Mouse (Mus musculus) forebrain, embryonic 14.5 days (tissue): ENCODE measurements around the gene Tmem81. TPM values are rescaled to one million over a fixed set of nuclear protein-coding genes. Genes with fewer than 3 reads are reported as not detected.

Experiments
- ATAC-seq: fragments of 200-750 bp; cut with Nextera tagmentation; 2 replicates; pipeline ENCODE4 v1.8.0; 2017; ENCODE audit warnings: mild to moderate bottlenecking, moderate library complexity
- DNase-seq: peaks from one replicate; pipeline ENCODE4 v3.0.0-alpha.2; 2015; ENCODE audit warnings: low spot score
- H3K27ac ChIP-seq: fragments of 300-500 bp; sonication (generic); 2 replicates; pipeline ENCODE4 v1.5.1; 2014; ENCODE audit warnings: low read depth, mild to moderate bottlenecking, control low read depth, low read length, moderate library complexity
- H3K27me3 ChIP-seq: fragments of 300-500 bp; sonication (generic); replicated peaks from 2 replicates; pipeline ENCODE4 v1.6.1; 2014; ENCODE audit warnings: low read length, control low read depth, mixed read lengths; ENCODE audit not compliant: control insufficient read depth, insufficient read depth
- H3K36me3 ChIP-seq: fragments of 300-500 bp; sonication (generic); 2 replicates; pipeline ENCODE4 v1.6.1; 2014; ENCODE audit warnings: low read length, control low read depth; ENCODE audit not compliant: control insufficient read depth, insufficient read depth
- H3K4me1 ChIP-seq: fragments of 300-500 bp; sonication (generic); 2 replicates; pipeline ENCODE4 v1.6.1; 2014; ENCODE audit warnings: antibody characterized with exemption, low read length, control low read depth; ENCODE audit not compliant: control insufficient read depth, insufficient read depth
- H3K4me2 ChIP-seq: fragments of 300-500 bp; sonication (generic); 2 replicates; pipeline ENCODE4 v1.6.1; 2014; ENCODE audit warnings: mild to moderate bottlenecking, control low read depth, low read length
- H3K4me3 ChIP-seq: fragments of 300-500 bp; sonication (generic); 2 replicates; pipeline ENCODE4 v1.5.1; 2014; ENCODE audit warnings: low read depth, low read length, control low read depth
- H3K9ac ChIP-seq: fragments of 300-500 bp; sonication (generic); 2 replicates; pipeline ENCODE4 v1.6.1; 2014; ENCODE audit warnings: mild to moderate bottlenecking, low read length, control low read depth, moderate library complexity
- H3K9me3 ChIP-seq: fragments of 300-500 bp; sonication (generic); replicated peaks from 2 replicates; pipeline ENCODE4 v1.6.1; 2016; ENCODE audit warnings: low read length, control low read depth, mixed read lengths; ENCODE audit not compliant: control insufficient read depth
- WGBS: fragments of 180-500 bp; shearing (Covaris S2); extraction: QIAGEN DNeasy Blood & Tissue Kit; methylation state at CpG from one replicate; pipeline ENCODE4 v1.1.7; 2014; 5-methylcytosine and 5-hydroxymethylcytosine counted together
- polyA plus RNA-seq: library from polyadenylated mRNA; unstranded; fragments of >200 nt; fragmentation: Nextera tagmentation; extraction: Ambion mirVana; gene quantifications from 2 replicates; pipeline ENCODE4 v1.2.1, GENCODE M21; 2014

Tmem81 gene
- polyA plus RNA-seq, 1 experiment from 2014 or later, result 0.74 TPM

DNA sequence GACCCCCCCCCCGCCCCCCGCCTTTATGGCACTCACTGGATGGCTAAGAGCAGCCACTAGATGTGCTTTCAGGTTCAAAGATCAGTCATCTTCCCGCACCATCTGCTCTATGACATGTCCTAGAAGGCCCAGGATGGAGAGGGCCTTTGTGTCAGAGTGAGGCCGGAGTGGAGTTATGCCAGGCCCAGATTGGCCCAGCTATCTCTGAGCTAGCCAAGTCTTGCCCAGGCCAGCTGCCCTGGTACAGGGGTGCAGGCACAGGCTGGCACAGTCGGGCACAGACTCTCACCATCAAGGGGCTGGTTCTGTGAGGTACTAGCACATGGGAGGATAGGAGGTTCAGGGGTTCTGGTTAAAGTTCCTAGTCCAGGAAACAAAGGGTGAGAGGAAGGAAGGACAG is 31.7 kb downstream of the Tmem81 start:
- DNase-seq (no peak), ATAC-seq (no peak)
- Histone ChIP-seq H3K36me3 (peaks cover 5% of the 10 kb centered on the region; the same call in 1 of the 2 replicates), H3K27me3 (0 out of 2 replicates have a peak, but pooled peaks cover 12% of the 10 kb centered on the region), H3K9ac (no peak overlapping the region), H3K4me1 (peaks cover 5% of the 10 kb centered on the region), H3K4me2 (peak overlapping the region; percentile 69), H3K4me3 (no peak overlapping the region), H3K27ac (no peak overlapping the region), H3K9me3 (no peaks in the 10 kb centered on the region)
- WGBS, result 77% methylated on average over 5 of the region's 5 CpGs

DNA sequence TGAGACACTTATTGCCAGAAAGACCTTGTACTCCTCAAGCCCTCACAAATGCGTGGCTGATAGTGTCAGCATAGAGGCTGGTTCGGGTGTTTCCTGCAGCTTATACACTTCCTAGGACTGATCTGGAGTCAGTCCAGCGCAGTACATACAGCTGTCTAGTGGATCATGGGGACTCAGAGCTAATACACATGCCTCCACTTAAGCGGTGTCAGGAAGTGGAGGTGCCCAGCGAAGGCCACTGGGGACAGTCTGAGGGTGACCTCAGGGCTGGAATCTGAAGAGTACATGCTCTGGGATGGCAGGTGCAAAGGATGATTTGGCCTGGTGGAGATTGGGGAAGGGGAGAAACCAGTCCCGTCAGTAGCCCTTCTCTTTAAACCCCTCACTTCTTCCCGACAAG is 34.7 kb downstream of the Tmem81 start:
- no peak overlapping the region for H3K27ac ChIP-seq
- no peaks in the 10 kb centered on the region for H3K36me3 ChIP-seq
- H3K4me3 ChIP-seq, result peak overlapping the region; percentile 46
- ATAC-seq (no peak), DNase-seq (no peak)
- H3K4me2 ChIP-seq, result peak overlapping the region; percentile 69
- no peaks in the 10 kb centered on the region for H3K9me3 ChIP-seq
- H3K27me3 ChIP-seq, result 0 out of 2 replicates have a peak, but pooled peaks cover 12% of the 10 kb centered on the region
- 61% methylated on average over 7 of the region's 7 CpGs for WGBS
- no peaks in the 10 kb centered on the region; the same call in 1 of the 2 replicates for H3K4me1 ChIP-seq
- peak overlapping the region; percentile 74; the same call in 1 of the 2 replicates for H3K9ac ChIP-seq

DNA sequence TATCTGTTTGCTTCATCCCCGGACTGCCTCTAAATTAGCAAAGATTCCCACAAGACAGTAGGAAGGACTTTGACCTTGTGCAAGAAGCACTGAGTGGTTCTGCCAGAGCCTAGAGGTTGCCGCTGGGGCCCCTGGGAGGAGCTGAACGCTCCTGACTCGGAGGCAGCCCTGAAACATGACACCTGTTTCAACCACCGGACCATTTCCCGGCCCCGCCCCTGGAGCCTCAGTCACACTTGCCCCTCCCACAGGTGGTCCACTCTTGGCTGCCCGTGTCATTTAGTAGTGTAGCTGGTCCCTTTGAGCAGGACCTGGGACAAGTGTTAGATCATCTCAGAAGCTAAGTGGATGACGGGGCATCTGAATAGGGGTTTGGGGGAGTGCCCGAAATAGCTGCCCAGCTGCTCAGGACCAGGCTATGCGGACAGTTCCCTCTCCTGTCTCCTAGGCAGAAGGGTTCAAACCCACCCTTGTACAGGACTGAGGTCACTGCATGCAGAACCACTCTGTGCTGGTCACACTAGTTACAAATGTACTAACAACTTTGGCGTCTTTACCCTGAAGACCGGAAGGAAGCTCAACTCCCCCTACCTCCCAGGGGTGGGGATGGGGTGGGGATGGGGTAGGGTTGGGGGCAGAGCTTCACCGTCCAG is 35.3 kb downstream of the Tmem81 start:
- WGBS, result 5% methylated on average over 14 of the region's 14 CpGs
- ATAC-seq, result no peak

DNA sequence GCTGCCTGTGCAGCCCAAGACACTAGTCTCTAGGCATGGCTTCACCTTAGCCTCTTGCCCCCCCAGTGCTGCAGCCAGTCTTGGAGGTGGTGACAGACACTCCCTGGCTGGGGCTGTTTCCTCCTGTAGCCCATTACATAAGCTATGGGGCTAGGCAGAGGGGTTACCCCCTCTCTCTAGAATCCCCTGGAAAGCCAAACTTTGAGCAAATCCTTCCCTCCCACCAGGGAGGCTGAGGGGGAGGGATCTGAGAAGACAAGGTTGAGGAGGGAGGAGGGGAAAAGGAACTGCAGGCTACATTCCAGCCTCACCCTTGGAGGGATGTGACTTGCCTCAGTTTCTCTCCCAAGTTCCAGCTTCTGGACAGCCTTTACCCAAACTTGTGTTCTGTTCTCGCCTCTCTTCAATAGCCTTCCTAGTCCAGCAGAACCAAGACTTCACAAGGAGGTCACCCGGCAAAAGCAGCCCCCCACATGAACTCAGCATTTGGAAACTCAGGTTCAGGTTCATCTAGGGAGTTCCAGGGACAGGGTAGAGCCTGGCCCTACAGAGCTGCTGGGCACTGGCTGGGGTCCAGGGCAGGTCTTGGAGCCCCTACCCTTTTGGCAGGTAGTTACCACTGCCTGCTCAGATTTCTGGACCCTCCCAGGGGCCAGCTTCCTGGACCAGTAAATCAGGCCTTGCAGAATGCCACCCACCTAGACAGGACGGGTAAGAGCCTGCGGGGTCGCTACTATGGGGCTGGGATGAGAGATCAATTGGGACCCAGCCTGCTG is 36.0 kb downstream of the Tmem81 start:
- 14% methylated on average over 5 of the region's 5 CpGs for WGBS
- H3K9me3 ChIP-seq, result no peaks in the 10 kb centered on the region
- H3K36me3 ChIP-seq, result no peaks in the 10 kb centered on the region
- H3K9ac ChIP-seq, result peak overlapping the region; percentile 74
- DNase-seq, result no peak
- 0 out of 2 replicates have a peak, but pooled peaks cover 12% of the 10 kb centered on the region for H3K27me3 ChIP-seq
- H3K4me2 ChIP-seq, result peak overlapping the region; percentile 69
- H3K27ac ChIP-seq, result peak overlapping the region; percentile 78; the same call in 1 of the 2 replicates
- H3K4me3 ChIP-seq, result peak overlapping the region; percentile 46
- H3K4me1 ChIP-seq, result no peaks in the 10 kb centered on the region; the same call in 1 of the 2 replicates
- peak; percentile 5; the same call in 1 of the 2 replicates for ATAC-seq

More for the DNA sequence above, 35.3 kb downstream of the Tmem81 start:
- H3K9ac ChIP-seq, result peak overlapping the region; percentile 74
- H3K4me3 ChIP-seq, result peak overlapping the region; percentile 46
- 0 out of 2 replicates have a peak overlapping the region, but pooled peaks have one; percentile 27 for H3K27ac ChIP-seq
- H3K4me1 ChIP-seq, result no peaks in the 10 kb centered on the region; the same call in 1 of the 2 replicates
- H3K36me3 ChIP-seq, result no peaks in the 10 kb centered on the region
- no peaks in the 10 kb centered on the region for H3K9me3 ChIP-seq
- DNase-seq, result no peak
- H3K4me2 ChIP-seq, result peak overlapping the region; percentile 69
- H3K27me3 ChIP-seq, result 0 out of 2 replicates have a peak, but pooled peaks cover 12% of the 10 kb centered on the region

DNA sequence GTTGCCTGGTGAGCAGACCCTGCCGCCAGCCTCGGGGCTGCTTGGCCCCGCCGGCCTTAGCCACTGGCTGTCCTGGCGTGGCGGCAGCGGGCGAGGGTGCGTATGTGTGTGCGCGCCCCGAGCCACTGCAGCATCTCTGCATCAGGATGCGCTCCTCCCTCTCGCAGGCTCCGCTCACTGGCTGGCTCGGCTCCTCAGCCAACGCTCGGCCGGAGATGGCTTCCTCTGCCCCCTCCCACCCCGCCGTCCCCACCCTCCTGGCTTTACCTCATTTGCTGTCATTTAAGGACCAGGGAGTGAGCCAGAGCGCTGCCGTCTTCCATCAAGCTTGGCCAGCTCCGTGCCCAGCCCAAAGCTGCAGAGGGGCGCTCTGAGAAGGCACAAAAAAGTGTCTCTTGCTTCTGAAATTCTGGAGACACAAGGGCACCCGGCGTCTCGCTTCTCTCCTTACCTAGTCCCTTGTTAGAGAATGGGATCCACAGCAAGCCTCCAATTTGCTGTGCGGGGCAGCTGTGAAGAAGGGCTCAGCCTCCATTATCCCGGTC is 36.8 kb downstream of the Tmem81 start, which contains the start of gene Cntn2:
Gene Cntn2 (minus strand): TSS at position 495 of the 545 bp plus-strand sequence.
- DNase-seq (peak; percentile 85), ATAC-seq (peak; percentile 92)
- 1% methylated on average over 29 of the region's 30 CpGs for WGBS
- H3K4me2 ChIP-seq, result peak within 1 kb of the TSS; percentile 69
- no peaks in the 10 kb centered on the region for H3K9me3 ChIP-seq
- H3K27me3 ChIP-seq, result 0 out of 2 replicates have a peak, but pooled peaks cover 12% of the 10 kb centered on the region
- no peaks in the 10 kb centered on the region for H3K36me3 ChIP-seq
- peak within 1 kb of the TSS; percentile 74 for H3K9ac ChIP-seq
- H3K27ac ChIP-seq, result peak within 1 kb of the TSS; percentile 78
- no peaks in the 10 kb centered on the region; the same call in 1 of the 2 replicates for H3K4me1 ChIP-seq
- peak within 1 kb of the TSS; percentile 46 for H3K4me3 ChIP-seq

DNA sequence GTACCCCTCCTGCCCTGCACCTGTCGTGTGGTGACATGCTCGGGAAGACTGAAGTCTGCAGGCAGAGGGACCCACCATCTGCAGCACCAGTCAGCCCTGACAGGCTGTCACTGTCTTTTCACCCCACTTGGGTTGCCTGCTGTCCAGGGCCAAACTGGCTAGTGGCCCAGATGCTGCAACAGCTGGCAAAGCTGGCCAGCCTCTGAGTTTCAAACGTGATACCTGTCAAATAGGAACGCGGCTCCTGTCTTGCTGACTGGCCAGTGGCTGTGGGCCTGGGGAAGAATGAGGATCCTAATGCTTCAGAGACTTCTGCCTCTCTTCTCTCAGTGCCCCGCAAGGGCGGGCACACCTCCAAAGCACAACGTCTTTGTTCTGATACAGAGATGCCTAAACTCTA is 37.8 kb downstream of the Tmem81 start:
- H3K36me3 ChIP-seq, result no peaks in the 10 kb centered on the region
- H3K4me2 ChIP-seq, result no peak overlapping the region
- H3K27me3 ChIP-seq, result 0 out of 2 replicates have a peak, but pooled peaks cover 12% of the 10 kb centered on the region
- H3K4me3 ChIP-seq, result no peak overlapping the region
- ATAC-seq (no peak), DNase-seq (no peak)
- no peaks in the 10 kb centered on the region for H3K9me3 ChIP-seq
- no peaks in the 10 kb centered on the region; the same call in 1 of the 2 replicates for H3K4me1 ChIP-seq
- no peak overlapping the region for H3K9ac ChIP-seq
- peak overlapping the region; percentile 45; the same call in 1 of the 2 replicates for H3K27ac ChIP-seq
- WGBS, result 62% methylated on average over 8 of the region's 8 CpGs

DNA sequence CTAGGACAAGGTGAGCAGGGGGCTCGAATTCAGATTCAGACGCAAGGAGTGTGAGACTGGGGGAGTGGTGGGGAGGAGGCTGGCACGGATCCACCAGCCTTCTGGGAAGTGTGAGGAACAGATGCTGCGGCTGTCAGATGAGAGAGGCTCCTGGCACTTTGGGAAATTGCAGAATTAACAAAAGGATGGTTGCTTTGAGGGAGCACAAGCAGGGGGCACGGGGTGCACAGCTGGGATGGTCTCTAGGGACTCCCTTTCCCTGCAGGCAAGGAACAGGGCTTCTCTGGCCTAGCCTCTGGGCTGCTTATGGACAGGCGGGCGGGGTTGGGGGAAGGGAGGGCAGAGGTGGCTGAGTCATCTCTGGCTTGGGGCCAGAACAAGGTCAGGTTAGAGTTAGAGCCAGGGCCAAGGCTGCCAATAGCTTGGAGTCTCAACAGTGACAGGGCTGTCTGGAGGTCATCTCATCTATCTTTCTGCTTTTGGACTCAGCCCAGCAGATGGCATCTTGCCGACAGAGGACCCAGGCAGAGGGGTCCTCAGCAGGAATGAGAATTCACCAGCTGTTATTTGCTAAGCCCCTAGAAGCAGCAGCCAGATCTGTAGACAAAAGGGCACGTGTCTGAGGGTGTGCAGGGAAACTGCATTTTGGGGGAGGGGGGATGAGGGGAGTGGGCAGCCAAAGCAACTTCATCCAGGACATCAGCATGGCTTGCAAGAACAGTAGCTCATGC is 52.0 kb downstream of the Tmem81 start:
- H3K4me1 ChIP-seq, result peaks cover 43% of the 10 kb centered on the region
- H3K9me3 ChIP-seq, result no peaks in the 10 kb centered on the region
- H3K4me3 ChIP-seq, result no peak overlapping the region
- H3K36me3 ChIP-seq, result no peaks in the 10 kb centered on the region
- peak; percentile 76 for ATAC-seq
- peak overlapping the region; percentile 13; the same call in 1 of the 2 replicates for H3K9ac ChIP-seq
- DNase-seq, result peak; percentile 90
- H3K27me3 ChIP-seq, result no peaks in the 10 kb centered on the region
- 16% methylated on average over 9 of the region's 9 CpGs for WGBS
- 0 out of 2 replicates have a peak overlapping the region, but pooled peaks have one; percentile 5 for H3K4me2 ChIP-seq
- H3K27ac ChIP-seq, result peak overlapping the region; percentile 92
